Mouse (Mus musculus) hindbrain, embryonic 13.5 days (tissue): ENCODE results near the gene Ttpal. TPM values are rescaled to one million over a fixed set of nuclear protein-coding genes. Genes with fewer than 3 reads are reported as not detected.

ENCODE experiments used
- ATAC-seq: fragments of 200-750 bp; cut with Nextera tagmentation; 2 replicates; pipeline ENCODE4 v1.8.0; 2017; ENCODE audit warnings: moderate TSS enrichment; ENCODE audit not compliant: low FRiP score
- H3K27ac ChIP-seq: fragments of 300-500 bp; sonication (generic); 2 replicates; pipeline ENCODE4 v1.5.1; 2015; ENCODE audit warnings: inconsistent platforms, mild to moderate bottlenecking, moderate library complexity
- H3K27me3 ChIP-seq: fragments of 300-500 bp; sonication (generic); 2 replicates; pipeline ENCODE4 v1.6.1; 2015; ENCODE audit warnings: mild to moderate bottlenecking, inconsistent platforms
- H3K36me3 ChIP-seq: fragments of 300-500 bp; sonication (generic); 2 replicates; pipeline ENCODE4 v1.6.1; 2015; ENCODE audit warnings: mild to moderate bottlenecking, inconsistent platforms
- H3K4me1 ChIP-seq: fragments of 300-500 bp; sonication (generic); replicated peaks from 2 replicates; pipeline ENCODE4 v1.6.1; 2015; ENCODE audit warnings: inconsistent platforms
- H3K4me2 ChIP-seq: fragments of 300-500 bp; sonication (generic); 2 replicates; pipeline ENCODE4 v1.6.1; 2015; ENCODE audit warnings: inconsistent platforms, mild to moderate bottlenecking, moderate library complexity
- H3K4me3 ChIP-seq: fragments of 300-500 bp; sonication (generic); 2 replicates; pipeline ENCODE4 v1.5.1; 2015; ENCODE audit warnings: mild to moderate bottlenecking, inconsistent platforms
- H3K9ac ChIP-seq: fragments of 300-500 bp; sonication (generic); 2 replicates; pipeline ENCODE4 v1.6.1; 2015; ENCODE audit warnings: mild to moderate bottlenecking, inconsistent platforms
- H3K9me3 ChIP-seq: fragments of 300-500 bp; sonication (generic); 2 replicates; pipeline ENCODE4 v1.6.1; 2016; ENCODE audit warnings: inconsistent platforms
- WGBS: fragments of 180-500 bp; shearing (Covaris S2); methylation state at CpG from one replicate; pipeline ENCODE4 v1.1.7; 2015; 5-methylcytosine and 5-hydroxymethylcytosine counted together
- polyA plus RNA-seq: library from polyadenylated mRNA; unstranded; fragments of >200 nt; fragmentation: Nextera tagmentation; extraction: Ambion mirVana; gene quantifications from 2 replicates; pipeline ENCODE4 v1.2.1, GENCODE M21; 2015

Ttpal gene
- polyA plus RNA-seq, 1 experiment from 2014 or later: 42.0 TPM

- WGBS: 74% methylated on average over 2 of the region's 2 CpGs
Measured at GRCm38 (mm10) chr2:163577986-163578385, 24.1 kb upstream of the Ttpal start.

GRCm38 (mm10) chr2:163580069-163580945 is 21.8 kb upstream of the Ttpal start:
- no peak overlapping the region for H3K4me3 ChIP-seq
- H3K36me3 ChIP-seq: no peaks in the 10 kb centered on the region
- WGBS: 85% methylated on average over 13 of the region's 13 CpGs
- H3K9ac ChIP-seq: no peak overlapping the region
- no peak overlapping the region for H3K27ac ChIP-seq
- peaks cover 4% of the 10 kb centered on the region; the same call in 1 of the 2 replicates for H3K4me1 ChIP-seq
- H3K9me3 ChIP-seq: no peaks in the 10 kb centered on the region
- no peak for ATAC-seq
- no peak overlapping the region for H3K4me2 ChIP-seq
- H3K27me3 ChIP-seq: no peaks in the 10 kb centered on the region

More at GRCm38 (mm10) chr2:163577986-163578385, 24.1 kb upstream of the Ttpal start:
- Histone ChIP-seq H3K27me3 (no peaks in the 10 kb centered on the region), H3K9me3 (no peaks in the 10 kb centered on the region), H3K9ac (no peak overlapping the region), H3K4me1 (no peaks in the 10 kb centered on the region; the same call in 1 of the 2 replicates), H3K36me3 (no peaks in the 10 kb centered on the region), H3K27ac (no peak overlapping the region), H3K4me3 (no peak overlapping the region), H3K4me2 (no peak overlapping the region)
- ATAC-seq: no peak

- no peak for ATAC-seq
- Histone ChIP-seq H3K4me2 (no peak overlapping the region), H3K36me3 (no peaks in the 10 kb centered on the region), H3K27ac (no peak overlapping the region), H3K27me3 (no peaks in the 10 kb centered on the region), H3K4me3 (no peak overlapping the region), H3K9me3 (no peaks in the 10 kb centered on the region), H3K4me1 (0 out of 2 replicates have a peak, but pooled peaks cover 8% of the 10 kb centered on the region), H3K9ac (no peak overlapping the region)
- WGBS: 87% methylated on average over 10 of the region's 10 CpGs
Measured at GRCm38 (mm10) chr2:163583226-163584087, 18.7 kb upstream of the Ttpal start.

- Histone ChIP-seq H3K4me3 (no peak overlapping the region), H3K9me3 (no peaks in the 10 kb centered on the region), H3K9ac (no peak overlapping the region), H3K27ac (no peak overlapping the region), H3K4me2 (no peak overlapping the region), H3K4me1 (0 out of 2 replicates have a peak, but pooled peaks cover 8% of the 10 kb centered on the region), H3K36me3 (no peaks in the 10 kb centered on the region), H3K27me3 (no peaks in the 10 kb centered on the region)
- ATAC-seq: no peak
- 86% methylated on average over 10 of the region's 10 CpGs for WGBS
Measured at GRCm38 (mm10) chr2:163584088-163584426, 18.1 kb upstream of the Ttpal start.

GRCm38 (mm10) chr2:163586384-163587261 is 15.5 kb upstream of the Ttpal start:
- H3K9ac ChIP-seq: no peak overlapping the region
- H3K9me3 ChIP-seq: no peaks in the 10 kb centered on the region
- no peak overlapping the region for H3K4me3 ChIP-seq
- no peak overlapping the region for H3K4me2 ChIP-seq
- H3K36me3 ChIP-seq: no peaks in the 10 kb centered on the region
- no peak for ATAC-seq
- WGBS: 48% methylated on average over 19 of the region's 19 CpGs
- H3K27ac ChIP-seq: no peak overlapping the region
- no peaks in the 10 kb centered on the region for H3K27me3 ChIP-seq
- 0 out of 2 replicates have a peak, but pooled peaks cover 8% of the 10 kb centered on the region for H3K4me1 ChIP-seq

- 91% methylated on average over 5 of the region's 5 CpGs for WGBS
- no peak for ATAC-seq
- Histone ChIP-seq H3K4me2 (no peak overlapping the region), H3K9me3 (no peaks in the 10 kb centered on the region), H3K9ac (no peak overlapping the region), H3K27ac (no peak overlapping the region), H3K4me3 (no peak overlapping the region), H3K36me3 (no peaks in the 10 kb centered on the region), H3K4me1 (0 out of 2 replicates have a peak, but pooled peaks cover 8% of the 10 kb centered on the region), H3K27me3 (no peaks in the 10 kb centered on the region)
Measured at GRCm38 (mm10) chr2:163587506-163587905, 14.6 kb upstream of the Ttpal start.

GRCm38 (mm10) chr2:163590211-163590610 is 11.9 kb upstream of the Ttpal start:
- Histone ChIP-seq H3K4me3 (no peak overlapping the region), H3K4me2 (no peak overlapping the region), H3K27ac (no peak overlapping the region), H3K9me3 (no peaks in the 10 kb centered on the region), H3K36me3 (no peaks in the 10 kb centered on the region), H3K27me3 (no peaks in the 10 kb centered on the region; the same call in 1 of the 2 replicates), H3K9ac (no peak overlapping the region), H3K4me1 (peaks cover 6% of the 10 kb centered on the region; the same call in 1 of the 2 replicates)
- no peak for ATAC-seq
- 78% methylated on average over 12 of the region's 12 CpGs for WGBS

- no peak for ATAC-seq
- Histone ChIP-seq H3K4me1 (peaks cover 7% of the 10 kb centered on the region; the same call in 1 of the 2 replicates), H3K4me3 (no peak overlapping the region), H3K9me3 (no peaks in the 10 kb centered on the region), H3K9ac (no peak overlapping the region), H3K27me3 (no peaks in the 10 kb centered on the region; the same call in 1 of the 2 replicates), H3K4me2 (no peak overlapping the region), H3K36me3 (no peaks in the 10 kb centered on the region), H3K27ac (no peak overlapping the region)
- whole genome bisulfite sequencing: 83% methylated on average over 5 of the region's 5 CpGs
Measured at GRCm38 (mm10) chr2:163590996-163591395, 11.1 kb upstream of the Ttpal start.

- Histone ChIP-seq H3K4me2 (no peak overlapping the region), H3K36me3 (no peaks in the 10 kb centered on the region), H3K9me3 (no peaks in the 10 kb centered on the region), H3K4me3 (no peak overlapping the region), H3K27ac (no peak overlapping the region), H3K27me3 (no peaks in the 10 kb centered on the region; the same call in 1 of the 2 replicates), H3K9ac (no peak overlapping the region), H3K4me1 (peaks cover 4% of the 10 kb centered on the region; the same call in 1 of the 2 replicates)
- WGBS: 79% methylated on average over 1 of the region's 1 CpGs
- ATAC-seq: no peak
Measured at GRCm38 (mm10) chr2:163592084-163592483, 10.0 kb upstream of the Ttpal start.

GRCm38 (mm10) chr2:163593636-163594282 is 8.4 kb upstream of the Ttpal start:
- H3K27me3 ChIP-seq: no peaks in the 10 kb centered on the region; the same call in 1 of the 2 replicates
- no peaks in the 10 kb centered on the region for H3K9me3 ChIP-seq
- H3K4me3 ChIP-seq: no peak overlapping the region
- WGBS: 92% methylated on average over 10 of the region's 10 CpGs
- H3K9ac ChIP-seq: no peak overlapping the region
- no peak overlapping the region for H3K4me2 ChIP-seq
- no peak for ATAC-seq
- H3K36me3 ChIP-seq: no peaks in the 10 kb centered on the region
- H3K4me1 ChIP-seq: peaks cover 4% of the 10 kb centered on the region; the same call in 1 of the 2 replicates
- no peak overlapping the region for H3K27ac ChIP-seq

GRCm38 (mm10) chr2:163595119-163595518 is 7.0 kb upstream of the Ttpal start:
- H3K4me1 ChIP-seq: peaks cover 4% of the 10 kb centered on the region; the same call in 1 of the 2 replicates
- H3K4me3 ChIP-seq: no peak overlapping the region
- H3K9ac ChIP-seq: no peak overlapping the region
- no peaks in the 10 kb centered on the region for H3K9me3 ChIP-seq
- WGBS: 23% methylated on average over 2 of the region's 2 CpGs
- peaks cover under 1% of the 10 kb centered on the region; the same call in 1 of the 2 replicates for H3K27me3 ChIP-seq
- ATAC-seq: no peak
- no peak overlapping the region for H3K4me2 ChIP-seq
- H3K36me3 ChIP-seq: no peaks in the 10 kb centered on the region
- no peak overlapping the region for H3K27ac ChIP-seq
